Mouse (Mus musculus): Measurements from ENCODE around the gene Tmem191c.

Tmem191c gene

DNA sequence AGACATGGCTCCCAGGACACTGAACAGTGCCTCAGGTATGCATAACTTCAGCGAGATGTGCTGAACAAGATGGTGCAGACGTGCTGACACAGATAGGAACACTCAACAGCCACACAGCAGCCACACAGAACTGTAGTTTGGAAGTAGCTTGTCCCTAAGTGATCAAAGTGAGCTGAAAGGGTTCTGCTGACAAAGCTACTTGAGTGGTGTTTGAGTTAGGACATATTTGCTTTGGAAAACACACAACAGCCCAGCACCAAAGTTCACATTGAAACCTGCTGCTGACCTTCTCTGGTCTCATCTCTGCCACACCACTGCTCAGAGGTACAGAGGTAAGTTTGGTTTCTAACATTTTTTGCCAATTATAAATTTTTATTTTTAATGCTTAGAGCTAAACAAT, 55.2 kb downstream of the Tmem191c start, which contains the start of gene Serpind1:
Serpind1 (plus strand) TSS at position 256 of the 400 bp plus-strand sequence.
- Histone ChIP-seq H3K27me3 (ENCODE audit: control insufficient read depth, insufficient read depth, low read length, poor library complexity, severe bottlenecking) (no peaks in the 10 kb centered on the region), H3K36me3 (ENCODE audit: control insufficient read depth, insufficient read depth, low read length, poor library complexity, severe bottlenecking) (0 out of 2 replicates have a peak, but pooled peaks cover 2% of the 10 kb centered on the region)
- no peak for DNase-seq (ENCODE audit: low read depth, low spot score)

- DNase-seq (ENCODE audit: low read depth, low spot score) = no peak
Observed at GRCm38 (mm10) chr16:17331855-17332254, 56.0 kb downstream of the Tmem191c start.

More at GRCm38 (mm10) chr16:17331855-17332254, 56.0 kb downstream of the Tmem191c start:
- Histone ChIP-seq H3K27me3 (ENCODE audit: control insufficient read depth, insufficient read depth, low read length, poor library complexity, severe bottlenecking) (no peaks in the 10 kb centered on the region), H3K36me3 (ENCODE audit: control insufficient read depth, insufficient read depth, low read length, poor library complexity, severe bottlenecking) (0 out of 2 replicates have a peak, but pooled peaks cover 2% of the 10 kb centered on the region)
